ENCODE assay signal across 13 mouse cellular contexts in the genomic region with DNA sequence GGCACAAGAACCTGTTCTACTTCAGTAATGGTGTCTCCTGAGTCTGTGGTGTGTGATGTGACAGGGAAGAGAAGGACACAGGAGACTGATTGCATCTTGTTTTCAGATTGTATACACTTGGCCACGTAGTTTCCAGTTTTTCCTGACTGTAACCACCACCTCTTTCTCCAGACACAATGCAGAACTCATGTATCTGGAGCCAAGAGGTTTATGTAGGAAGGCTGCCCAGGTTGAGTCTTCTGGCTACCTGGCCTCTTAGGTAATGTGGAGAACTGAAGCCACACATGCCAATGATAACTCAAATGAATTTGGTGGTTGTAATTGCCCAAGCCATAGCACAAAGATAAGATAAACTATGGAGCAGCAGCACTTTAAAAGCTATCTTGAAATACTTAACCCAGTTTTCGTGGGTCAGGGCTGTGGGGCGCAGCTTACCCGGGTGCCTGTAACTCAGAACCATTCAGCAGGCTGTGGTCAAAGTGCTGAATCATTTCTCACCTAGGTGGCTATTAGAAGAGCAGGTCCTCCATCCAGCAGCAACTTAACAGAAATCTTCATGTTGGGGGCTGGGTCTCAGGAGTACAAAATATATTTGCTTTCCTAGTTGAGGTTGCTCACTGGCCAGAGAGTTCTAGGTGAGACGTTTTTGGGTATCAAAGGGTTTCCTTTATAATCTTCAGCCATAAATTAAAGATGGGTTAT. TPM values are rescaled to one million over a fixed set of nuclear protein-coding genes. Genes with fewer than 3 reads are reported as not detected.
DNase-seq lines count a peak whose midpoint lies in the region; ATAC-seq and TF ChIP-seq lines count a peak whose summit lies in the region.
"Had no signal": no experiment of that assay in that cellular context is flagged by ENCODE, and none has a peak within 500 bp of the region (broad histone marks: within the 10 kb centered on the region; RNA-seq: fewer than 3 reads in every experiment).

No protein-coding gene starts in this region.

- no peaks in the 10 kb centered on the region for H3K27me3 ChIP-seq in hindbrain, embryonic 13.5 days
- H3K27me3 ChIP-seq in hindbrain, embryonic 16.5 days (replicated peaks; ENCODE audit: control insufficient read depth, insufficient read depth, low read length): no peaks in the 10 kb centered on the region
- H3K27me3 ChIP-seq in liver, adult 2 months (ENCODE audit: control insufficient read depth, insufficient read depth, low read length): no peaks in the 10 kb centered on the region
- no peaks in the 10 kb centered on the region for H3K27me3 ChIP-seq in liver, postnatal 0 days (ENCODE audit: insufficient read depth, low read length)
- no peaks in the 10 kb centered on the region for H3K27me3 ChIP-seq in MEL (ENCODE audit: control insufficient read depth in 1 of 2, insufficient read depth in 2 of 2, low read length in 2 of 2)
- no peaks in the 10 kb centered on the region for H3K27me3 ChIP-seq in intestine, postnatal 0 days (replicated peaks; ENCODE audit: control insufficient read depth, insufficient read depth, low read length)
- H3K27me3 ChIP-seq: intestine, embryonic 15.5 days; limb, embryonic 15.5 days had no signal

- no peak overlapping the region; the same call in 1 of the 2 replicates for H3K4me2 ChIP-seq in hindbrain, embryonic 13.5 days
- H3K4me2 ChIP-seq in hindbrain, embryonic 16.5 days (ENCODE audit: low read length): no peak overlapping the region
- H3K4me2 ChIP-seq in liver, postnatal 0 days (ENCODE audit: low read depth, low read length): no peak overlapping the region
- H3K4me2 ChIP-seq in intestine, postnatal 0 days (replicated peaks; ENCODE audit: low read depth): no peak overlapping the region
- H3K4me2 ChIP-seq: intestine, embryonic 15.5 days; limb, embryonic 15.5 days had no signal

- H3K79me2 ChIP-seq in liver, adult 2 months (ENCODE audit: control insufficient read depth, insufficient read depth, low read length): peaks cover 7% of the 10 kb centered on the region; the same call in 1 of the 2 replicates
- peaks cover 2% of the 10 kb centered on the region for H3K79me2 ChIP-seq in MEL (ENCODE audit: control insufficient read depth, insufficient read depth, low read length, poor library complexity)

- no peak overlapping the region for H3K4me3 ChIP-seq in hindbrain, embryonic 13.5 days
- H3K4me3 ChIP-seq in hindbrain, embryonic 16.5 days (ENCODE audit: low read length): no peak overlapping the region
- no peak overlapping the region for H3K4me3 ChIP-seq in liver, adult 2 months (ENCODE audit: insufficient read depth, low read depth, low read length)
- H3K4me3 ChIP-seq in liver, postnatal 0 days (ENCODE audit: low read depth, low read length): no peak overlapping the region
- no peak overlapping the region for H3K4me3 ChIP-seq in MEL (ENCODE audit: control insufficient read depth in 1 of 2, insufficient read depth in 1 of 2, low read depth in 2 of 2, low read length in 2 of 2)
- H3K4me3 ChIP-seq in intestine, postnatal 0 days (ENCODE audit: low read depth, low read length): no peak overlapping the region
- H3K4me3 ChIP-seq: heart, embryonic 10.5 days; intestine, embryonic 15.5 days; limb, embryonic 15.5 days had no signal

- no peaks in the 10 kb centered on the region for H3K9me3 ChIP-seq in hindbrain, embryonic 13.5 days
- H3K9me3 ChIP-seq in hindbrain, embryonic 16.5 days (ENCODE audit: control insufficient read depth, low read length): no peaks in the 10 kb centered on the region
- H3K9me3 ChIP-seq in liver, postnatal 0 days (ENCODE audit: low read length): no peaks in the 10 kb centered on the region
- no peaks in the 10 kb centered on the region for H3K9me3 ChIP-seq in MEL (replicated peaks; ENCODE audit: insufficient read depth, low read length)
- H3K9me3 ChIP-seq in intestine, postnatal 0 days (ENCODE audit: control insufficient read depth): no peaks in the 10 kb centered on the region
- H3K9me3 ChIP-seq: heart, embryonic 10.5 days; intestine, embryonic 15.5 days; limb, embryonic 15.5 days had no signal

- TF ChIP-seq RAD21 in MEL (IDR thresholded peaks at IDR 0.05; ENCODE audit: low read depth, low read length): no peak

- H3K9ac ChIP-seq in hindbrain, embryonic 13.5 days: peak overlapping the region; percentile 0; the same call in 1 of the 2 replicates
- H3K9ac ChIP-seq in hindbrain, embryonic 16.5 days (ENCODE audit: low read depth, low read length): no peak overlapping the region
- H3K9ac ChIP-seq in liver, adult 2 months (ENCODE audit: low read depth, low read length): no peak overlapping the region
- H3K9ac ChIP-seq in liver, postnatal 0 days (replicated peaks): no peak overlapping the region
- no peak overlapping the region for H3K9ac ChIP-seq in MEL (ENCODE audit: control insufficient read depth, low read depth, low read length, poor library complexity, severe bottlenecking)
- H3K9ac ChIP-seq in intestine, postnatal 0 days (ENCODE audit: low read depth, low read length): no peak overlapping the region
- H3K9ac ChIP-seq: intestine, embryonic 15.5 days; limb, embryonic 15.5 days had no signal

- no peak for TF ChIP-seq CTCF in liver, adult 2 months (IDR thresholded peaks at IDR 0.05; ENCODE audit: low read depth, low read length)
- no peak for TF ChIP-seq CTCF in liver, postnatal 0 days (IDR thresholded peaks at IDR 0.05; ENCODE audit: low read depth)
- no peak for TF ChIP-seq CTCF in MEL (IDR thresholded peaks at IDR 0.05 in 2 of 3, conservative IDR thresholded peaks at IDR 0.05 in 1 of 3; ENCODE audit: control insufficient read depth in 1 of 3, insufficient read depth in 1 of 3, low read depth in 2 of 3, low read length in 3 of 3, poor library complexity in 1 of 3, severe bottlenecking in 1 of 3)
- no peak for TF ChIP-seq CTCF in intestine, postnatal 0 days (IDR thresholded peaks at IDR 0.05; ENCODE audit: low read depth)

- WGBS in hindbrain, embryonic 13.5 days: 86% methylated on average over 5 of the region's 5 CpGs
- WGBS in hindbrain, embryonic 16.5 days: 84% methylated on average over 5 of the region's 5 CpGs
- WGBS in liver, adult 2 months: 61% methylated on average over 5 of the region's 5 CpGs
- WGBS in liver, postnatal 0 days (ENCODE audit: insufficient replicate concordance): 58% methylated on average over 5 of the region's 5 CpGs
- WGBS in intestine, postnatal 0 days: 47% methylated on average over 5 of the region's 5 CpGs

- no peak for ATAC-seq in hindbrain, embryonic 13.5 days (ENCODE audit: low FRiP score)
- no peak for ATAC-seq in hindbrain, embryonic 16.5 days
- no peak for ATAC-seq in liver, postnatal 0 days
- no peak for ATAC-seq in intestine, postnatal 0 days
- ATAC-seq: intestine, embryonic 15.5 days had no signal

- no peak for DNase-seq in liver, adult 2 months (ENCODE audit: extremely low read depth, low read depth, low spot score)
- no peak for DNase-seq in liver, postnatal 0 days
- DNase-seq in MEL (ENCODE audit: low read depth, low spot score): no peak
- peak; percentile 82 for DNase-seq in fat pad, adult 2 months (ENCODE audit: extremely low read depth, low read depth, low spot score)
- DNase-seq in adipocyte (ENCODE audit: low spot score): no peak
- DNase-seq: adrenal gland, adult 2 months; cerebellum, adult 8-10 months had no signal

- peaks cover 63% of the 10 kb centered on the region for H3K4me1 ChIP-seq in hindbrain, embryonic 13.5 days (replicated peaks)
- H3K4me1 ChIP-seq in hindbrain, embryonic 16.5 days (ENCODE audit: control insufficient read depth, insufficient read depth, low read depth, low read length): peaks cover 40% of the 10 kb centered on the region
- H3K4me1 ChIP-seq in liver, adult 2 months (ENCODE audit: control insufficient read depth, insufficient read depth, low read length): peaks cover 62% of the 10 kb centered on the region
- H3K4me1 ChIP-seq in liver, postnatal 0 days (ENCODE audit: insufficient read depth): peaks cover 30% of the 10 kb centered on the region
- peaks cover 8 to 10% of the 10 kb centered on the region in 2 experiments for H3K4me1 ChIP-seq in MEL (ENCODE audit: control insufficient read depth in 1 of 2, insufficient read depth in 2 of 2, low read length in 2 of 2)
- H3K4me1 ChIP-seq in intestine, postnatal 0 days (replicated peaks; ENCODE audit: control insufficient read depth, insufficient read depth, low read length): peaks cover 22% of the 10 kb centered on the region

- TF ChIP-seq EP300 in liver, postnatal 0 days (IDR thresholded peaks at IDR 0.05; ENCODE audit: low read depth): no peak
- TF ChIP-seq EP300 in MEL (IDR thresholded peaks at IDR 0.05; ENCODE audit: low read depth in 1 of 2, low read length in 2 of 2): peak; percentile 30 to 49; a peak in 3 of 4 replicates

- H3K27ac ChIP-seq in hindbrain, embryonic 13.5 days: peak overlapping the region; percentile 84
- no peak overlapping the region for H3K27ac ChIP-seq in hindbrain, embryonic 16.5 days (ENCODE audit: low read depth, low read length)
- H3K27ac ChIP-seq in liver, adult 2 months (replicated peaks; ENCODE audit: insufficient read depth, low read depth, low read length): peak overlapping the region; percentile 28
- no peak overlapping the region for H3K27ac ChIP-seq in liver, postnatal 0 days (ENCODE audit: low read depth)
- H3K27ac ChIP-seq in MEL (ENCODE audit: control insufficient read depth, low read depth, low read length): no peak overlapping the region
- no peak overlapping the region for H3K27ac ChIP-seq in intestine, postnatal 0 days (ENCODE audit: low read depth, low read length)
- H3K27ac ChIP-seq: heart, embryonic 10.5 days; intestine, embryonic 15.5 days had no signal

- TF ChIP-seq POLR2A in liver, adult 2 months (IDR thresholded peaks at IDR 0.05; ENCODE audit: extremely low read depth, insufficient read depth, low read length): no peak
- TF ChIP-seq POLR2A in MEL (IDR thresholded peaks at IDR 0.05; ENCODE audit: control insufficient read depth in 1 of 2, insufficient read depth in 1 of 2, low read depth in 1 of 2, low read length in 2 of 2, poor library complexity in 1 of 2): no peak

- peaks cover 31% of the 10 kb centered on the region for H3K36me3 ChIP-seq in hindbrain, embryonic 13.5 days
- peaks cover 4% of the 10 kb centered on the region; the same call in 1 of the 2 replicates for H3K36me3 ChIP-seq in hindbrain, embryonic 16.5 days (ENCODE audit: control insufficient read depth, insufficient read depth, low read length)
- 0 out of 2 replicates have a peak, but pooled peaks cover 1% of the 10 kb centered on the region for H3K36me3 ChIP-seq in liver, adult 2 months (ENCODE audit: control insufficient read depth, insufficient read depth, low read length)
- no peaks in the 10 kb centered on the region for H3K36me3 ChIP-seq in liver, postnatal 0 days (replicated peaks; ENCODE audit: insufficient read depth, low read length)
- H3K36me3 ChIP-seq in MEL (ENCODE audit: control insufficient read depth in 1 of 2, insufficient read depth in 2 of 2, low read length in 2 of 2): peaks cover 0 to 17% of the 10 kb centered on the region in 2 experiments; a peak in 2 of 4 replicates
- H3K36me3 ChIP-seq in intestine, postnatal 0 days (ENCODE audit: control insufficient read depth, insufficient read depth): 0 out of 2 replicates have a peak, but pooled peaks cover 4% of the 10 kb centered on the region
- H3K36me3 ChIP-seq: intestine, embryonic 15.5 days had no signal

RNA-seq across cellular contexts. Expression of a gene that starts 21.8 kb away (rescaled TPM):
- polyA plus RNA-seq in hindbrain, embryonic 13.5 days (2015; fragmentation: Nextera tagmentation; extraction: Ambion mirVana): 169 and 170 TPM in 2 replicates
- 139 and 143 TPM in 2 replicates for polyA plus RNA-seq in hindbrain, embryonic 16.5 days (2015; fragmentation: Nextera tagmentation; extraction: Ambion mirVana)
- total RNA-seq in liver, adult 2 months (2014; rRNA removed): 19.1 and 23.2 TPM in 2 replicates
- polyA plus RNA-seq in liver, adult 2 months (2012; rRNA removed): 5.5 and 8.1 TPM in 2 replicates
- 27.5 and 28.5 TPM in 2 replicates for polyA plus RNA-seq in liver, postnatal 0 days (2015; fragmentation: Nextera tagmentation; extraction: Ambion mirVana)
- total RNA-seq in MEL (2012; rRNA removed): 16.2 and 21.5 TPM in 2 replicates
- 10 to 100 TPM; 29.3 to 75.6 TPM for polyA plus RNA-seq in MEL (2012; ENCODE audit: insufficient read depth in 1 of 2, insufficient read length in 2 of 2, low read depth in 1 of 2, low replicate concordance in 2 of 2, missing spikeins in 1 of 2)
- 44.8 and 49.3 TPM in 2 replicates for polyA plus RNA-seq in intestine, postnatal 0 days (2015; fragmentation: Nextera tagmentation; extraction: Ambion mirVana)

Comparison
In these comparisons a context has a peak if more than half of its experiments do, and no peak if none do; other contexts are left out.
1. H3K27ac ChIP-seq: peak in hindbrain, embryonic 13.5 days (single experiment) and liver, adult 2 months (single experiment); none in hindbrain, embryonic 16.5 days (single experiment), liver, postnatal 0 days (single experiment), MEL (single experiment) and intestine, postnatal 0 days (single experiment).